ENCODE assay signal across 20 mouse cellular contexts in genomic region chr15:6461381-6461780, GRCm38 (mm10). TPM values are rescaled to one million over a fixed set of nuclear protein-coding genes. Genes with fewer than 3 reads are reported as not detected.
"Had no signal": no experiment of that assay in that cellular context is flagged by ENCODE, and none has a peak within 500 bp of the region (broad histone marks: within the 10 kb centered on the region; RNA-seq: fewer than 3 reads in every experiment).

No protein-coding gene starts in this region.

- H3K27me3 ChIP-seq: midbrain, embryonic 13.5 days; midbrain, embryonic 15.5 days; neural tube, embryonic 12.5 days; stomach, embryonic 15.5 days had no signal

- H3K4me1 ChIP-seq: megakaryocyte, embryonic 14.5 days; midbrain, embryonic 13.5 days; midbrain, embryonic 15.5 days; neural tube, embryonic 12.5 days; stomach, embryonic 15.5 days had no signal

- H3K9me3 ChIP-seq: midbrain, embryonic 13.5 days; midbrain, embryonic 15.5 days; neural tube, embryonic 12.5 days; stomach, embryonic 15.5 days had no signal

- DNase-seq: liver, postnatal 0 days; lung, adult 2 months; lung, postnatal 10 days; right cerebral cortex, postnatal 14 days; thymus, adult 2 months; thymus, postnatal 25 days; thymus, postnatal 4 days had no signal

- H3K4me2 ChIP-seq: midbrain, embryonic 11.5 days; midbrain, embryonic 13.5 days; midbrain, embryonic 15.5 days; neural tube, embryonic 12.5 days; stomach, embryonic 15.5 days had no signal

- H3K4me3 ChIP-seq: megakaryocyte, embryonic 14.5 days; midbrain, embryonic 13.5 days; midbrain, embryonic 15.5 days; neural tube, embryonic 12.5 days; stomach, embryonic 15.5 days had no signal

- H3K27ac ChIP-seq: macrophage; midbrain, embryonic 13.5 days; midbrain, embryonic 15.5 days; neural tube, embryonic 12.5 days; stomach, embryonic 15.5 days; stomach, postnatal 0 days had no signal

- H3K36me3 ChIP-seq: midbrain, embryonic 13.5 days; midbrain, embryonic 15.5 days; neural tube, embryonic 12.5 days; stomach, embryonic 15.5 days had no signal

- ATAC-seq: liver, postnatal 0 days; midbrain, embryonic 13.5 days; midbrain, embryonic 15.5 days had no signal

- H3K9ac ChIP-seq: liver, postnatal 0 days; midbrain, embryonic 13.5 days; midbrain, embryonic 15.5 days; neural tube, embryonic 12.5 days; stomach, embryonic 15.5 days had no signal

RNA-seq across cellular contexts. Expression of gene C9, which starts 16.3 kb away (rescaled TPM):
- polyA plus RNA-seq: lung, adult 2 months; lung, embryonic 16.5 days; macrophage; midbrain, embryonic 11.5 days; midbrain, embryonic 13.5 days; midbrain, embryonic 15.5 days; midbrain, postnatal 0 days; neural tube, embryonic 12.5 days; neural tube, embryonic 14.5 days; spleen, adult 2 months; stomach, postnatal 0 days; testis, adult 2 months; thymus, adult 2 months had no signal
